Mouse (Mus musculus) retina, adult 2 months (tissue): Measurements from ENCODE around the gene Dpp6.

Experiments used
- DNase-seq: peaks from one replicate; pipeline ENCODE4 v3.0.0-alpha.2; 2012; ENCODE audit warnings: low read depth, low spot score

The Dpp6 gene

DNA sequence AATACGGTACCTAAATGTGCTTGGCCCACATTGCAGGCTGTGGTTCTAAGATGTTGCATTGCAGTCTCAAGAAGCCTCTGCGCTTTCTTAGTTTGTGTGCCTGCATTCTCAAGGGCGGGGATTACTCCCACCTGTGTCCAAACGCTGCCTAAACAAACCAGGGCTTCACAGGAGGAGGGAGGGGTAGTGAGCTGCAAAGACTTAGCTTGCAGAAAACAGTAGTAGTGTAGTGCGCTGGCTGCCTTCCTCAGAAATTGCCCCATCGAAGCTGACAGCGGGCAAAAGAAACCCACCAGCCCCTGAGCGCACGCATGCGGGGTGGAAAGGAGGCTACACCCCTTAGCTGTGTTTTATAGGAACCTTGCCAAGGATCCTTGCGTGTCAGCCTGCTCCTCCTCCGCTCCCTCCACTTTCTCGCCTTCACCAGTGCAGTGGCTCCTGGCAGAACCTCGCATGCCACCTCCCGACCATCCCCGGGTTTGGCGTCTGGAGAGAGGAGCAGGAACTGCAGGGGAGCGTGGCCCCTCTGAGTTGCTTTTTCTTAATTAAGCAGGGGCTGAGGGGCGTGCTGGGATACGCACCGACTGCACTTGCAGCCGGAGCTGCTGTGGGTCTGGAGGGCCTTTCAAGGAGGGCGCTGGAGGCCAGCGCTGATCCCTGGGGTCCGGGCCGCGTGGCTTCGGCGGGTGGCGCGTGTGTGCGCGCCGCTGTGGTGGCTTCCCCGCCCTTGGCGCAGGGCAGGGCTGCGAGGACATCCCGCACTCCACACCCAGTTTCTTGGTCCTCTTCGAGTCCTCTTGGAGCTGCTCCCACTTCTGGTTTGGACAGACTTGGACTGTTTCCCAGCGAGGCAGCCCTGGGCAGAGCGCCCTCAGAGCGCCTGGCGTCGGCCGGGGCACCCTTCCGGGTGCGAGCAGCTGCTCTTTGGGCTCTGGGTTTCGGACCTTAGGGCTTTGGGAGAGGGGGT is at the start of gene Dpp6:
Gene Dpp6 (plus strand): TSS at position 229 of the 967 bp plus-strand sequence.
- DNase-seq = no peak

DNA sequence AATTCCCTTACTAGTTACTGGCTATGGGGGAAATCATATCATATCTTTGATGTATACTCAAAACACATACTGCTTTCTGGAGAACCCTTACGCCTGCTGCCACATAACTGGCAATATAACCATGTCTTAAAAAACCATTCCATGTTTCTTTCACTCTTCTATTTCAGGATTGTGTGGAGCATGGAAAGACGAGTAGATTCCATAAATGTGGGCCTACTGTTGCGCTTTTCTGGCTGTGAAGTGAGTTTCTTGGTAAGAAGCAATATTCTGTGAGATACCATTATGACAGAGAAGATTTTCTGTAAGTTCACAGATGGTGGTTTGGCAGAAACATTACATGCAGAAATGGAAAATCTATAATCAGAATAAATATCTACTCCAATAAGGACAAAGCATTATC is 33.0 kb upstream of the Dpp6 start:
- DNase-seq = no peak

GRCm38 (mm10) chr5:26795524-26795923 is 21.5 kb upstream of the Dpp6 start:
- DNase-seq = no peak

- no peak for DNase-seq
Observed at GRCm38 (mm10) chr5:26835972-26836371, 19.0 kb downstream of the Dpp6 start.

DNA sequence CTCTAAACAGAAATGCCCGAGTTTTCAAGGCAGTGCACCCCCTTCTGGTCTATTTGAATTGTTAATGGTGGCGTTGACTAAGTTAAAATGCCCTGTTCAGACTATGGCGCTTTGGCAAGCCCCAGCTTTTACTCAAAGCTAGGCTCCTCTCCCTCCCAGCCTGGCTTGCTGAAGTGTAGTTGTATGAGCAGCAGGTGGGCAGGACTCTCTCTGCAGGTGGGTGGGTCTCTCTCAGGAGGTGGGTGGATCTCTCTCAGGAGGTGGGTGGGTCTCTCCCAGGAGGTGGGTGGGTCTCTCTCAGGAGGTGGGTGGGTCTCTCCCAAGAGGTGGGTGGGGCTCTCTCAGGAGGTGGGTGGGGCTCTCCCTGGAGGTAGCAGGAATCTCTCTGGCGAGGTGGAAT is 24.1 kb downstream of the Dpp6 start:
- DNase-seq = no peak

DNA sequence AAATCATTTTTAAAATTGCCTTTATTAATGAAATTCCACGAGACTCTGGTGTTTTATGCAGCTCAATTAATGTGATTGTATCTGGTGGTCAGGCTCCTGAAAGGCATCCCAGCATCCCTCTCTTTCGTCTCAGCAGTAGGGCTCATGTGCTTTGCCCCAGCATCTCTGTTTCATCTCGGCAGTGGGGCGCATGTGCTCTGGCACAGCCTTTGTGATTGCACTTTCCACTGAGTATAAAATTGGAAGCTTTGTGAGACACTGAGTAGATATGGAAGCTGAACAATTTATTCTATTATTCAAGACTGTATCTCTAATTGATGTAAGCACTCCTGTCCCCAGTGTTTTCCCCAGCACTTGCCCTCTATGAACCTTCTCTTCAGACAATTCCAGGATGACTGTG is 37.7 kb downstream of the Dpp6 start:
- no peak for DNase-seq

DNA sequence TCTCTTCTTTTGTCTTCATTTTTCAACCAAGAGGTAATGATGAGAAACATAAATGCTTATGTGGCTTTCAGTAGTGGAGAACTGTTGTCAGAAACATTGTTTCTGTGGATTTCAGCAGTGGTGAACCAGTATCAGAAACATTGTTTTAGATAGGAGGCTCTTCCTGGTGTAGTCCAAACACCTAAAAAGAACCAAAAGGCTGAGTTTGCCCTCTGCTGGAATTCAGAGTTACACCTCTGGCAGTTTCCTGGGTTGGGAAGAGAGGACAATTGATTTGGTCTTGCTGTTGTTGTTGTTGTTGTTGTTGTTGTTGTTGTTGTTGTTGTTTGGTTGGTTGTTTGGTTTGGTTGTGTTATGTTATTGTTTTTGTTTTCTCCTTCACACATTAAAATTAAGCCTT is 58.4 kb downstream of the Dpp6 start:
- DNase-seq = peak; percentile 6

GRCm38 (mm10) chr5:26887496-26887895 is 70.5 kb downstream of the Dpp6 start:
- no peak for DNase-seq

DNA sequence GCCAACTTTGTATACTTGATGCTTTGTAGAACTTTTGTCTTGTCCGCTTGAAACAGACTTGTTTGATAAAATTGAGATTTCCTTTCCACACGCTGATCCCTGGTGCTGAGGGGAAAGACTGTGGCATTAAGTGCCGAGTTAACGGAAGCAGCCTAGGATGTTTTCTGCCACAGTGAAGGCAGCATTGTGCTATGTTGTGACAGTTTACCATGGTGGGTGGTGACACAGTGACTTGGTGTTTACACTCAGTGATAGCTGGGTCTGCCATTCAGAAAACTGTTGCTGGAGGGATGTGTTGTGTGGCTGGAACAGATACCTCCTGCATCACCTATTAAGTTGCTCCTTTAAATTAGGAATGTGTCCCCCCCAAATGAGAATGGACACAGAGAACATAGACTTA is 71.1 kb downstream of the Dpp6 start:
- no peak for DNase-seq

GRCm38 (mm10) chr5:26894346-26894745 is 77.3 kb downstream of the Dpp6 start:
- DNase-seq = no peak

DNA sequence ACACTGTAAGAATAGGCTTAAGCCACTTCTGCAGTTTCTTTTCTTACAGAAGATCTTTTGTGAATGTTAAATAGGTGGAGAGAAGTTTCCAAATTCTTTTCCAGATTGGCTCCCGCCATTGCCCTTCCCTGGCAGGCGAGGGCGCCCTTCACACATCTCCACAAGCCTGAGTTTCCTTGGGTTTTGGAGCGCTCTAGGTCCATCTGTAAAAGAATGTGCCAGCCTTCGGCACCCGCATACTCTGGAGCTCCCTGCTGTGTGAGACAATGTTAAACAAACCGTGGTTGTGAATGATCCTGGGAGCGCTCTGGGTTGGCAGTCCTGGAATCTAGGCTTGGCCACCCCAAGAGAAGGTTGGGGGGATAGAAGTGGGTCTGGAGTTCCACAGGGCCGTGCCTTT is 86.8 kb downstream of the Dpp6 start:
- no peak for DNase-seq

- DNase-seq = peak; percentile 22
Observed at GRCm38 (mm10) chr5:26904324-26905041, 87.5 kb downstream of the Dpp6 start.

- DNase-seq = no peak
Observed at GRCm38 (mm10) chr5:26907151-26907550, 90.1 kb downstream of the Dpp6 start.

GRCm38 (mm10) chr5:26908612-26909011 is 91.6 kb downstream of the Dpp6 start:
- no peak for DNase-seq

GRCm38 (mm10) chr5:26910353-26910752 is 93.3 kb downstream of the Dpp6 start:
- no peak for DNase-seq

DNA sequence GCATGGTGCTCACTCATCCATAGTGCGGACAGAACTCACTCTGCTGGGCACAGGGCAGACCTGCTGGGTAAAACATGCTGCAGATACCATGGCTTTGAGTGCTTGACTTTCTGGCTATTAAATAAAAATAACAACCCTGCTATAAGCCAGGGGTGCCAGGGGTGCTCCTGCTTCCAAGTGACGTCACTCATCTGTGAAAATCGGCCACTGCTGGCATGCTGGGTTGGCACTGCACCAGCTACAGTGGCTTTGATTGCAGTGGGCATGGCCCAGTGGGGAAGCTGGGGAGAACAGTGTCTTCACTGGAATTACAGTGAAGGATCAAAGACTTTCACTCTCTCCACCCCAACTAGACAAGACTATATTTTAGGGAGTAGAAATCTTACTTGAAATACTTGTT is 95.0 kb downstream of the Dpp6 start:
- DNase-seq = no peak

DNA sequence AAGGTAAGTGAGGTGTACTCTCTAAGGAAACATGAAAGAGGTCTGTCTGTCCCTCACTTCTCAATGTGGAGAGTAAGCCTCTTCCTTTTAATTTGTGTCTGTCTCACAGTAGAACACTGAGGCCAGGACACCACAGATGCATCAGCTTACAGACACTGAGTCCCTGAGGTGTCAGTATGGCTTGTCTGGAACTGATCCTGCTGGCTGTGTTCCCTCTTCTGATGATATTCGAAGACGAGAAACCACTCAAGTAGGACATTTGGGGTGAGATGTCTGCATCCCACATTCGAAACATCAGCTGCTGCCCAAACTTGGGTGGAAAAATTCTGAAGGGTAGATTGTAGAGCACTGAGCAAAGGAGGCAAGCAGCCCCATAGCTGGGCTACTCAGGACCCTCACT is 101.8 kb downstream of the Dpp6 start:
- DNase-seq = no peak

DNA sequence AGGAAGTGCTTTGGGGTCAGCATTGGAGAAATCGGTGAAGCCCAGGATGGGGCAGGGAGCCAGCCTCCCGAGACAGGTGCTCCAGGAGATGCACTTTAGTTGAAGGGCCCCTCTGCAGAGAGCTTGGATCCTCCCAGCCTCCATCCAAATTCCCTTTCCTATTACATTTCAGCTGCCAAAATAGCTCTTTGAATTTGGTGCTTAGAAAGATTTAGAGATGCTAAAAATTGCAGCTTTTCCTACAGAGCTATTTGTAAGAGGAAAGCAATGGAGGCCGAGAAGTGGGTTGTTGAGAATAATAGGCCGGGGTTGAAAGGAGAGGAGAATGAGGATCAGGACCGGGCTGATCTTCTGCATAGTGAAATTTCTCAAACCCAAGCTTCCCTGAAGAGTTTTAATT is 107.5 kb downstream of the Dpp6 start:
- no peak for DNase-seq

DNA sequence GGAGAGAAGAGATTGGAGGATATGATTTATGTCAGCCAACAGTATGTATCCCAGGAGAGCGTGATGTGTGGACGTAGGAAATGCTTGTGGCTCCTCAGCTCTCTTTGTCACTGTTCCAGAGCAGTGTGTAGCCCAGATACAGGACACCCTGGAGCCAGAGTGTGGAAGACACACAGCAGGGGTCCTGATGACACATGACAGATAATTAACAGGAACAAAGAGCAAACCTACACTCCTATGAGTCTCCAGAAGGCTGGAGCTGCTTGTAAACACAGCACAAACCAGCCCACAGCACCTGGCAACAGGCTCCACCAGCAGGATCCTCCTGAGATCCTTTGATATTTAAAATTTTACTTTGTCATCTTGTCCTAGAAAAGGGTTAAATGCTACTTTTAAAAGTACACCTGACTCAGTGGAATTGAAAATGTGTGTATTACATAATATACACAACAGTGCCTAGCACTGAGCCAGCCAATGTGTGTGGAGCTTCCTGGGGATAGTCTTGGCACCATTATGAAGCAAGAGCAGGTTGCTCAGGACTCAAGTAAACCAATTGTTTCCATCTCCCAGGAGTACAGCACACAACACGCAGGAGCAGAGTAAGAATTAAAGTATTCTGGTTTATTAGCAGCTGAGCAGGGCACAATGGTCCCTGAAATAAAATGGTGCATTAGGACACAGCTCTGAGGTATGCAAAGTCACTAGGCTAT is 115.6 kb downstream of the Dpp6 start:
- DNase-seq = no peak

- no peak for DNase-seq
Observed at GRCm38 (mm10) chr5:26934911-26935310, 117.9 kb downstream of the Dpp6 start.

- DNase-seq = no peak
Observed at GRCm38 (mm10) chr5:26941471-26941870, 124.5 kb downstream of the Dpp6 start.
